Mouse (Mus musculus): ENCODE results near the gene Klf11. TPM values are rescaled to one million over a fixed set of nuclear protein-coding genes. Genes with fewer than 3 reads are reported as not detected.

Gene Klf11
- polyA plus RNA-seq, 1 experiment from 2014 or later, result 15.7 TPM

- Histone ChIP-seq H3K4me3 (ENCODE audit: low read length) (peak overlapping the region; percentile 60), H3K4me2 (ENCODE audit: low read depth, low read length) (peak overlapping the region; percentile 96), H3K9me3 (ENCODE audit: control insufficient read depth, low read length) (no peaks in the 10 kb centered on the region), H3K27ac (ENCODE audit: low read length) (no peak overlapping the region), H3K36me3 (ENCODE audit: control insufficient read depth, insufficient read depth, low read length) (no peaks in the 10 kb centered on the region), H3K27me3 (ENCODE audit: control insufficient read depth, insufficient read depth, low read depth, low read length) (peaks cover 5% of the 10 kb centered on the region; the same call in 1 of the 2 replicates), H3K9ac (ENCODE audit: low read length) (peak overlapping the region; percentile 78), H3K4me1 (replicated peaks; ENCODE audit: control insufficient read depth, insufficient read depth, low read length) (peaks cover 16% of the 10 kb centered on the region)
- ATAC-seq (ENCODE audit: low read depth), result peak; percentile 8
- WGBS, result 11% methylated on average over 9 of the region's 9 CpGs
Measured at GRCm38 (mm10) chr12:24680096-24680491, 29.0 kb downstream of the Klf11 start.

GRCm38 (mm10) chr12:24680492-24681285 is 29.6 kb downstream of the Klf11 start:
- Histone ChIP-seq H3K36me3 (ENCODE audit: control insufficient read depth, insufficient read depth, low read length) (no peaks in the 10 kb centered on the region), H3K4me2 (ENCODE audit: low read depth, low read length) (peak overlapping the region; percentile 96), H3K9ac (ENCODE audit: low read length) (peak overlapping the region; percentile 78), H3K27ac (ENCODE audit: low read length) (no peak overlapping the region), H3K4me3 (ENCODE audit: low read length) (peak overlapping the region; percentile 60), H3K4me1 (replicated peaks; ENCODE audit: control insufficient read depth, insufficient read depth, low read length) (peaks cover 16% of the 10 kb centered on the region), H3K9me3 (ENCODE audit: control insufficient read depth, low read length) (no peaks in the 10 kb centered on the region), H3K27me3 (ENCODE audit: control insufficient read depth, insufficient read depth, low read depth, low read length) (peaks cover 5% of the 10 kb centered on the region; the same call in 1 of the 2 replicates)
- 2% methylated on average over 53 of the region's 61 CpGs for WGBS
- ATAC-seq (ENCODE audit: low read depth), result peak; percentile 71

GRCm38 (mm10) chr12:24681286-24682023 is 30.4 kb downstream of the Klf11 start, which contains the start of gene Cys1:
Gene Cys1, minus strand, starts transcription at chr12:24681813.
- Histone ChIP-seq H3K4me1 (replicated peaks; ENCODE audit: control insufficient read depth, insufficient read depth, low read length) (peaks cover 16% of the 10 kb centered on the region), H3K36me3 (ENCODE audit: control insufficient read depth, insufficient read depth, low read length) (no peaks in the 10 kb centered on the region), H3K4me2 (ENCODE audit: low read depth, low read length) (peak within 1 kb of the TSS; percentile 96), H3K27me3 (ENCODE audit: control insufficient read depth, insufficient read depth, low read depth, low read length) (peaks cover 5% of the 10 kb centered on the region; the same call in 1 of the 2 replicates), H3K9me3 (ENCODE audit: control insufficient read depth, low read length) (no peaks in the 10 kb centered on the region), H3K27ac (ENCODE audit: low read length) (peak within 1 kb of the TSS; percentile 85), H3K9ac (ENCODE audit: low read length) (peak within 1 kb of the TSS; percentile 78), H3K4me3 (ENCODE audit: low read length) (peak within 1 kb of the TSS; percentile 60)
- 7% methylated on average over 20 of the region's 20 CpGs for WGBS
- peak; percentile 36 for ATAC-seq (ENCODE audit: low read depth)

- H3K4me2 ChIP-seq (ENCODE audit: low read depth, low read length), result no peak overlapping the region
- no peak overlapping the region for H3K9ac ChIP-seq (ENCODE audit: low read length)
- peaks cover 5% of the 10 kb centered on the region; the same call in 1 of the 2 replicates for H3K27me3 ChIP-seq (ENCODE audit: control insufficient read depth, insufficient read depth, low read depth, low read length)
- H3K9me3 ChIP-seq (ENCODE audit: control insufficient read depth, low read length), result no peaks in the 10 kb centered on the region
- peak overlapping the region; percentile 85 for H3K27ac ChIP-seq (ENCODE audit: low read length)
- peaks cover 16% of the 10 kb centered on the region for H3K4me1 ChIP-seq (replicated peaks; ENCODE audit: control insufficient read depth, insufficient read depth, low read length)
- 0 out of 2 replicates have a peak, but pooled peaks have one; percentile 17 for ATAC-seq (ENCODE audit: low read depth)
- H3K4me3 ChIP-seq (ENCODE audit: low read length), result no peak overlapping the region
- no peaks in the 10 kb centered on the region for H3K36me3 ChIP-seq (ENCODE audit: control insufficient read depth, insufficient read depth, low read length)
- WGBS, result 24% methylated on average over 8 of the region's 8 CpGs
Measured at GRCm38 (mm10) chr12:24682563-24682962, 31.5 kb downstream of the Klf11 start.

- no peaks in the 10 kb centered on the region for H3K9me3 ChIP-seq (ENCODE audit: control insufficient read depth, low read length)
- no peak overlapping the region for H3K9ac ChIP-seq (ENCODE audit: low read length)
- H3K36me3 ChIP-seq (ENCODE audit: control insufficient read depth, insufficient read depth, low read length), result no peaks in the 10 kb centered on the region
- H3K27ac ChIP-seq (ENCODE audit: low read length), result no peak overlapping the region
- 73% methylated on average over 7 of the region's 7 CpGs for WGBS
- H3K4me1 ChIP-seq (replicated peaks; ENCODE audit: control insufficient read depth, insufficient read depth, low read length), result peaks cover 16% of the 10 kb centered on the region
- no peak overlapping the region for H3K4me2 ChIP-seq (ENCODE audit: low read depth, low read length)
- H3K4me3 ChIP-seq (ENCODE audit: low read length), result no peak overlapping the region
- H3K27me3 ChIP-seq (ENCODE audit: control insufficient read depth, insufficient read depth, low read depth, low read length), result peaks cover 5% of the 10 kb centered on the region; the same call in 1 of the 2 replicates
- ATAC-seq (ENCODE audit: low read depth), result no peak
Measured at GRCm38 (mm10) chr12:24683461-24683860, 32.4 kb downstream of the Klf11 start.

- 47% methylated on average over 6 of the region's 6 CpGs for WGBS
- peaks cover 9% of the 10 kb centered on the region for H3K4me1 ChIP-seq (replicated peaks; ENCODE audit: control insufficient read depth, insufficient read depth, low read length)
- H3K4me3 ChIP-seq (ENCODE audit: low read length), result no peak overlapping the region
- no peak overlapping the region for H3K9ac ChIP-seq (ENCODE audit: low read length)
- peaks cover 5% of the 10 kb centered on the region; the same call in 1 of the 2 replicates for H3K27me3 ChIP-seq (ENCODE audit: control insufficient read depth, insufficient read depth, low read depth, low read length)
- no peaks in the 10 kb centered on the region for H3K36me3 ChIP-seq (ENCODE audit: control insufficient read depth, insufficient read depth, low read length)
- no peak overlapping the region for H3K27ac ChIP-seq (ENCODE audit: low read length)
- H3K4me2 ChIP-seq (ENCODE audit: low read depth, low read length), result no peak overlapping the region
- H3K9me3 ChIP-seq (ENCODE audit: control insufficient read depth, low read length), result no peaks in the 10 kb centered on the region
- peak; percentile 62; the same call in 1 of the 2 replicates for ATAC-seq (ENCODE audit: low read depth)
Measured at GRCm38 (mm10) chr12:24686038-24686695, 35.1 kb downstream of the Klf11 start.

- ATAC-seq (ENCODE audit: low read depth), result no peak
- H3K4me2 ChIP-seq (ENCODE audit: low read depth, low read length), result no peak overlapping the region
- no peaks in the 10 kb centered on the region for H3K9me3 ChIP-seq (ENCODE audit: control insufficient read depth, low read length)
- H3K36me3 ChIP-seq (ENCODE audit: control insufficient read depth, insufficient read depth, low read length), result no peaks in the 10 kb centered on the region
- no peak overlapping the region for H3K9ac ChIP-seq (ENCODE audit: low read length)
- H3K4me3 ChIP-seq (ENCODE audit: low read length), result no peak overlapping the region
- peaks cover 2% of the 10 kb centered on the region for H3K4me1 ChIP-seq (replicated peaks; ENCODE audit: control insufficient read depth, insufficient read depth, low read length)
- no peak overlapping the region for H3K27ac ChIP-seq (ENCODE audit: low read length)
- WGBS, result 55% methylated on average over 11 of the region's 11 CpGs
- H3K27me3 ChIP-seq (ENCODE audit: control insufficient read depth, insufficient read depth, low read depth, low read length), result peaks cover under 1% of the 10 kb centered on the region; the same call in 1 of the 2 replicates
Measured at GRCm38 (mm10) chr12:24686696-24687346, 35.7 kb downstream of the Klf11 start.

- Histone ChIP-seq H3K4me2 (ENCODE audit: low read depth, low read length) (no peak overlapping the region), H3K9me3 (ENCODE audit: control insufficient read depth, low read length) (no peaks in the 10 kb centered on the region), H3K4me3 (ENCODE audit: low read length) (no peak overlapping the region), H3K9ac (ENCODE audit: low read length) (no peak overlapping the region), H3K27ac (ENCODE audit: low read length) (no peak overlapping the region), H3K36me3 (ENCODE audit: control insufficient read depth, insufficient read depth, low read length) (no peaks in the 10 kb centered on the region), H3K27me3 (ENCODE audit: control insufficient read depth, insufficient read depth, low read depth, low read length) (no peaks in the 10 kb centered on the region), H3K4me1 (replicated peaks; ENCODE audit: control insufficient read depth, insufficient read depth, low read length) (no peaks in the 10 kb centered on the region)
- 73% methylated on average over 3 of the region's 3 CpGs for WGBS
- ATAC-seq (ENCODE audit: low read depth), result no peak
Measured at GRCm38 (mm10) chr12:24690351-24690750, 39.3 kb downstream of the Klf11 start.

All from lung, embryonic 16.5 days (tissue).